Mouse (Mus musculus) gastrocnemius, postnatal 14 days (tissue): ENCODE data around the gene Zfp282. TPM values are rescaled to one million over a fixed set of nuclear protein-coding genes. Genes with fewer than 3 reads are reported as not detected.

ENCODE experiments used
- DNase-seq: peaks from one replicate; pipeline ENCODE4 v3.0.0; 2021; ENCODE audit warnings: mixed read lengths
- intact Hi-C: fragments of 180-260 bp; cut with DNase I; formaldehyde crosslinking; loops from one replicate; pipeline ENCODE4 v1.15.1; 2025; ENCODE audit warnings: low total_unique reads
- total RNA-seq, 2 experiments: library from RNA; stranded (reverse); gene quantifications; 2 replicates each; pipeline ENCODE4 v1.2.3; 2021

Gene Zfp282
- total RNA-seq, 2 experiments from 2014 or later, result 7.4 to 7.5 TPM

- intact Hi-C loops, result no loop called here
- peak; percentile 92 for DNase-seq
Measured at GRCm38 (mm10) chr6:47953191-47953726, 76.3 kb downstream of the Zfp282 start, which contains the start of gene Zfp956. Gene Zfp956 (plus strand): TSS chr6:47953390.

GRCm38 (mm10) chr6:47954425-47954824 lies 77.4 kb downstream of the Zfp282 start:
- intact Hi-C loops, result no loop called here
- DNase-seq, result no peak

GRCm38 (mm10) chr6:47957816-47958215 lies 80.8 kb downstream of the Zfp282 start:
- intact Hi-C loops, result no loop called here
- DNase-seq, result no peak

Other genes starting within 250 kb of the Zfp282 start
- 10 to 100 TPM; 22.3 to 32.2 TPM for gene Pdia4, start 63.8 kb upstream of the Zfp282 start, total RNA-seq
- under 1 TPM; 0.27 to 0.55 TPM for gene Zfp786, start 46.3 kb upstream of the Zfp282 start, total RNA-seq
- gene Zfp398, start 41.5 kb upstream of the Zfp282 start, total RNA-seq, result 1 to 10 TPM; 4.3 to 4.7 TPM
- 1 to 10 TPM; 7.8 to 8.8 TPM for gene Zfp212, start 43.3 kb downstream of the Zfp282 start, total RNA-seq
- gene Zfp956, start 76.2 kb downstream of the Zfp282 start, total RNA-seq, result 1 to 10 TPM; 3.8 to 4.0 TPM
- 10 to 100 TPM; 14.3 to 14.5 TPM for gene Zfp777, start 171.7 kb downstream of the Zfp282 start, total RNA-seq
- gene Zfp746, start 209.4 kb downstream of the Zfp282 start, total RNA-seq, result 10 to 100 TPM; 10.3 to 10.6 TPM